ENCODE assay signal across 22 mouse cellular contexts in the genomic region with DNA sequence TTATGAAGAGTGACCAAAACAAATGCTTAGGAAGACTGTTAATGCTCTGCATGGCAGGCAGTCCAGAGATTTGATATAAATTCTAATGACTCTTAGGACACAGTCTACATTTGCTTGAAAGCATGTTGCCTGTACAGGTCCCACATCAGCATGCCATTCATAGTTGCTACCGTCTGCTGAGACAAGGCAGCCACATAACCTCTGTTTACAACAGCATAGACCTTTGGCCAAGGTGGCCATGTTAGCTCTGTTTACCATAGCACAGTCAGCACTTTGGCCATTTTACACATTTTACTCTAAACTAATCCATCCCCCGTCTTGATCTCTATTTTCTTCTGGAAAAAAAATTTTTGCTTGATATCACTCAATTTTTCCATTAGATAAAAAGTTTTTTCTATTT. TPM values are rescaled to one million over a fixed set of nuclear protein-coding genes. Genes with fewer than 3 reads are reported as not detected.
DNase-seq lines count a peak whose midpoint lies in the region; ATAC-seq and TF ChIP-seq lines count a peak whose summit lies in the region.
"Had no signal": no experiment of that assay in that cellular context is flagged by ENCODE, and none has a peak within 500 bp of the region (broad histone marks: within the 10 kb centered on the region; RNA-seq: fewer than 3 reads in every experiment).

No protein-coding gene starts in this region.

- no peaks in the 10 kb centered on the region for H3K9me3 ChIP-seq in intestine, postnatal 0 days (ENCODE audit: control insufficient read depth)
- H3K9me3 ChIP-seq in intestine, embryonic 15.5 days = no peaks in the 10 kb centered on the region
- no peaks in the 10 kb centered on the region for H3K9me3 ChIP-seq in liver, embryonic 16.5 days (replicated peaks; ENCODE audit: control insufficient read depth, low read length)
- no peaks in the 10 kb centered on the region for H3K9me3 ChIP-seq in liver, embryonic 11.5 days (ENCODE audit: control insufficient read depth, low read length)
- H3K9me3 ChIP-seq: G1E had no signal

- H3K27me3 ChIP-seq in intestine, postnatal 0 days (replicated peaks; ENCODE audit: control insufficient read depth, insufficient read depth, low read length) = no peaks in the 10 kb centered on the region
- H3K27me3 ChIP-seq in intestine, embryonic 15.5 days (replicated peaks) = no peaks in the 10 kb centered on the region
- no peaks in the 10 kb centered on the region for H3K27me3 ChIP-seq in liver, adult 2 months (ENCODE audit: control insufficient read depth, insufficient read depth, low read length)
- H3K27me3 ChIP-seq in liver, embryonic 16.5 days (ENCODE audit: control insufficient read depth, insufficient read depth, low read depth, low read length) = no peaks in the 10 kb centered on the region
- H3K27me3 ChIP-seq in liver, embryonic 11.5 days (replicated peaks; ENCODE audit: control insufficient read depth, insufficient read depth, low read length) = no peaks in the 10 kb centered on the region
- H3K27me3 ChIP-seq: CH12.LX, Patski had no signal

- H3K4me1 ChIP-seq in intestine, postnatal 0 days (replicated peaks; ENCODE audit: control insufficient read depth, insufficient read depth, low read length) = no peaks in the 10 kb centered on the region
- H3K4me1 ChIP-seq in intestine, embryonic 15.5 days (replicated peaks) = no peaks in the 10 kb centered on the region
- peaks cover 24% of the 10 kb centered on the region for H3K4me1 ChIP-seq in liver, adult 2 months (ENCODE audit: control insufficient read depth, insufficient read depth, low read length)
- H3K4me1 ChIP-seq in liver, embryonic 16.5 days (ENCODE audit: control insufficient read depth, low read depth, low read length) = no peaks in the 10 kb centered on the region; the same call in none of the 2 replicates
- H3K4me1 ChIP-seq in liver, embryonic 11.5 days (replicated peaks; ENCODE audit: control insufficient read depth, insufficient read depth, low read length) = no peaks in the 10 kb centered on the region

- DNase-seq in liver, adult 2 months (ENCODE audit: extremely low read depth, low read depth, low spot score) = peak; percentile 53
- DNase-seq in liver = no peak
- DNase-seq in liver, embryonic 11.5 days (ENCODE audit: low spot score) = no peak
- DNase-seq in yolk sac, embryonic 10.5 days (ENCODE audit: low spot score) = peak; percentile 58
- DNase-seq in lung, postnatal 25 days (ENCODE audit: low spot score) = no peak
- DNase-seq: adrenal gland, adult 2 months; adrenal gland, adult 8-10 months; adrenal gland, postnatal 10 days; adrenal gland, postnatal 14 days; adrenal gland, postnatal 25 days; adrenal gland, postnatal 36 days; B cell, adult 2 months; cerebellum, adult 11 months; cerebellum, adult 11-12 months had no signal

- H3K79me2 ChIP-seq in liver, adult 2 months (ENCODE audit: control insufficient read depth, insufficient read depth, low read length) = no peaks in the 10 kb centered on the region

- no peak for TF ChIP-seq POLR2A in liver, adult 2 months (IDR thresholded peaks at IDR 0.05; ENCODE audit: extremely low read depth, insufficient read depth, low read length)

- peak; percentile 35; the same call in 1 of the 2 replicates for ATAC-seq in intestine, postnatal 0 days
- ATAC-seq in intestine, embryonic 15.5 days = no peak
- peak; percentile 52 for ATAC-seq in liver, embryonic 16.5 days (ENCODE audit: low read depth)
- ATAC-seq in liver, embryonic 11.5 days (replicated peaks; ENCODE audit: low FRiP score) = no peak
- ATAC-seq: activated CD4-positive, CD25-positive, alpha-beta regulatory T cell, adult 4 months; CD4-positive, CD25-positive, alpha-beta regulatory T cell, adult 4 months; Patski had no signal

- no peak for TF ChIP-seq CTCF in intestine, postnatal 0 days (IDR thresholded peaks at IDR 0.05; ENCODE audit: low read depth)
- TF ChIP-seq CTCF in liver, adult 2 months (IDR thresholded peaks at IDR 0.05; ENCODE audit: low read depth, low read length) = no peak

- 75% methylated on average over 2 of the region's 2 CpGs for WGBS in intestine, postnatal 0 days
- 82% methylated on average over 2 of the region's 2 CpGs for WGBS in intestine, embryonic 15.5 days
- 33% methylated on average over 2 of the region's 2 CpGs for WGBS in liver, adult 2 months
- WGBS in liver, embryonic 16.5 days (ENCODE audit: insufficient replicate concordance) = 73% methylated on average over 2 of the region's 2 CpGs
- 86% methylated on average over 2 of the region's 2 CpGs for WGBS in liver, embryonic 11.5 days

- H3K4me3 ChIP-seq in intestine, postnatal 0 days (ENCODE audit: low read depth, low read length) = no peak overlapping the region
- no peak overlapping the region for H3K4me3 ChIP-seq in intestine, embryonic 15.5 days (replicated peaks)
- no peak overlapping the region for H3K4me3 ChIP-seq in liver, adult 2 months (ENCODE audit: insufficient read depth, low read depth, low read length)
- no peak overlapping the region for H3K4me3 ChIP-seq in liver, embryonic 16.5 days (ENCODE audit: low read depth, low read length)
- H3K4me3 ChIP-seq in liver, embryonic 11.5 days (ENCODE audit: low read depth, low read length) = no peak overlapping the region

- H3K4me2 ChIP-seq in intestine, postnatal 0 days (replicated peaks; ENCODE audit: low read depth) = no peak overlapping the region
- no peak overlapping the region for H3K4me2 ChIP-seq in intestine, embryonic 15.5 days (replicated peaks)
- no peak overlapping the region for H3K4me2 ChIP-seq in liver, embryonic 16.5 days (ENCODE audit: low read depth, low read length)
- H3K4me2 ChIP-seq in liver, embryonic 11.5 days = no peak overlapping the region

- no peak overlapping the region for H3K9ac ChIP-seq in intestine, postnatal 0 days (ENCODE audit: low read depth, low read length)
- no peak overlapping the region for H3K9ac ChIP-seq in intestine, embryonic 15.5 days
- no peak overlapping the region for H3K9ac ChIP-seq in liver, adult 2 months (ENCODE audit: low read depth, low read length)
- H3K9ac ChIP-seq in liver, embryonic 16.5 days (ENCODE audit: low read depth, low read length) = no peak overlapping the region
- H3K9ac ChIP-seq in liver, embryonic 11.5 days (ENCODE audit: low read depth, low read length) = no peak overlapping the region

- H3K27ac ChIP-seq in intestine, postnatal 0 days (ENCODE audit: low read depth, low read length) = no peak overlapping the region
- no peak overlapping the region for H3K27ac ChIP-seq in intestine, embryonic 15.5 days
- H3K27ac ChIP-seq in liver, adult 2 months (replicated peaks; ENCODE audit: insufficient read depth, low read depth, low read length) = 0 out of 2 replicates have a peak overlapping the region, but pooled peaks have one; percentile 15
- no peak overlapping the region for H3K27ac ChIP-seq in liver, embryonic 16.5 days (ENCODE audit: low read length)
- H3K27ac ChIP-seq in liver, embryonic 11.5 days (ENCODE audit: low read depth, low read length) = no peak overlapping the region

- H3K36me3 ChIP-seq in intestine, postnatal 0 days (ENCODE audit: control insufficient read depth, insufficient read depth) = no peaks in the 10 kb centered on the region
- H3K36me3 ChIP-seq in intestine, embryonic 15.5 days = 0 out of 2 replicates have a peak, but pooled peaks cover 2% of the 10 kb centered on the region
- no peaks in the 10 kb centered on the region; the same call in 1 of the 2 replicates for H3K36me3 ChIP-seq in liver, adult 2 months (ENCODE audit: control insufficient read depth, insufficient read depth, low read length)
- peaks cover 4% of the 10 kb centered on the region; the same call in 1 of the 2 replicates for H3K36me3 ChIP-seq in liver, embryonic 16.5 days (ENCODE audit: control insufficient read depth, insufficient read depth)
- H3K36me3 ChIP-seq in liver, embryonic 11.5 days (ENCODE audit: control insufficient read depth, insufficient read depth, low read length) = peaks cover 6% of the 10 kb centered on the region; the same call in 1 of the 2 replicates

RNA-seq across cellular contexts. Expression of gene Dcun1d1, which starts 47.7 kb away (rescaled TPM):
- polyA plus RNA-seq in intestine, postnatal 0 days (2015; fragmentation: Nextera tagmentation; extraction: Ambion mirVana) = 61.7 and 64.8 TPM in 2 replicates
- 83.6 and 105 TPM in 2 replicates for polyA plus RNA-seq in intestine, embryonic 15.5 days (2015; fragmentation: Nextera tagmentation; extraction: Ambion mirVana)
- 49.3 and 61.1 TPM in 2 replicates for total RNA-seq in liver, adult 2 months (2014; rRNA removed)
- 10.2 and 12.7 TPM in 2 replicates for polyA plus RNA-seq in liver, adult 2 months (2012; rRNA removed)
- 82.0 and 86.8 TPM in 2 replicates for polyA plus RNA-seq in liver, embryonic 16.5 days (2015; fragmentation: Nextera tagmentation; extraction: Ambion mirVana)
- polyA plus RNA-seq in liver, embryonic 11.5 days (2014; fragmentation: Nextera tagmentation; extraction: Ambion mirVana) = 95.0 and 103 TPM in 2 replicates

Comparison
In these comparisons a context has a peak if more than half of its experiments do, and no peak if none do; other contexts are left out.
1. ATAC-seq: peak in intestine, postnatal 0 days (single experiment) and liver, embryonic 16.5 days (single experiment); none in intestine, embryonic 15.5 days (single experiment) and liver, embryonic 11.5 days (single experiment).
2. DNase-seq: peak in liver, adult 2 months (single experiment) and yolk sac, embryonic 10.5 days (single experiment); none in liver (single experiment), liver, embryonic 11.5 days (single experiment) and lung, postnatal 25 days (single experiment).